Mouse (Mus musculus) left cerebral cortex, postnatal 14 days (tissue): ENCODE data around the gene Ppp1r12c. TPM values are rescaled to one million over a fixed set of nuclear protein-coding genes. Genes with fewer than 3 reads are reported as not detected.

Experiments used
- DNase-seq, 2 experiments: peaks; one replicate each; pipeline ENCODE4 v3.0.0; 2021 to 2022; ENCODE audit warnings: low spot score in 2 of 2, mixed read lengths in 1 of 2
- intact Hi-C: fragments of 180-260 bp; cut with DNase I; formaldehyde crosslinking; loops from one replicate; pipeline ENCODE4 v1.15.1; 2025
- total RNA-seq, 2 experiments: library from RNA; stranded (reverse); gene quantifications; 2 replicates each; pipeline ENCODE4 v1.2.3; 2021

Ppp1r12c gene
- total RNA-seq, 2 experiments from 2014 or later = 117 to 128 TPM

GRCm38 (mm10) chr7:4498251-4498650 lies 3.2 kb downstream of the Ppp1r12c start:
- DNase-seq = peak in 1 of 2 experiments; percentile 59
- intact Hi-C loops = no loop called here

- intact Hi-C loops = no loop called here
- DNase-seq = no peak
Observed at GRCm38 (mm10) chr7:4497271-4497903, 4.1 kb downstream of the Ppp1r12c start.

GRCm38 (mm10) chr7:4496468-4496867 lies 5.0 kb downstream of the Ppp1r12c start:
- DNase-seq = no peak
- intact Hi-C loops = no loop called here

- intact Hi-C loops = loop anchor here (1.0 kb wide), 1 partner anchor 15 kb away; no protein-coding TSS in a partner anchor
- no peak for DNase-seq
Observed at GRCm38 (mm10) chr7:4493991-4494390, 7.5 kb downstream of the Ppp1r12c start.

GRCm38 (mm10) chr7:4492284-4493224 lies 8.9 kb downstream of the Ppp1r12c start:
- DNase-seq = no peak
- intact Hi-C loops = loop anchor here (1.0 kb wide), 1 partner anchor 13 kb away; no protein-coding TSS in a partner anchor

GRCm38 (mm10) chr7:4491308-4491707 lies 10.2 kb downstream of the Ppp1r12c start:
- DNase-seq = no peak
- intact Hi-C loops = no loop called here

- intact Hi-C loops = no loop called here
- no peak for DNase-seq
Observed at GRCm38 (mm10) chr7:4482281-4482680, 19.2 kb downstream of the Ppp1r12c start.

GRCm38 (mm10) chr7:4479674-4480073 lies 21.8 kb downstream of the Ppp1r12c start:
- DNase-seq = peak; percentile 62 to 65
- intact Hi-C loops = loop anchor here (1.0 to 10.0 kb wide), 2 partner anchors 14 to 815 kb away; partner anchors contain the start of gene Leng1

- intact Hi-C loops = loop anchor here (1.0 to 10.0 kb wide), 2 partner anchors 14 to 814 kb away; partner anchors contain the start of gene Leng1
- DNase-seq = no peak
Observed at GRCm38 (mm10) chr7:4478796-4479291, 22.6 kb downstream of the Ppp1r12c start.

GRCm38 (mm10) chr7:4478021-4478795 lies 23.3 kb downstream of the Ppp1r12c start:
- DNase-seq = peak; percentile 57 to 69
- intact Hi-C loops = loop anchor here (10.0 kb wide), 1 partner anchor 813 kb away; the partner anchor contains the start of gene Leng1

GRCm38 (mm10) chr7:4473940-4474339 lies 27.5 kb downstream of the Ppp1r12c start:
- intact Hi-C loops = loop anchor here (5.0 to 10.0 kb wide), 3 partner anchors 42 to 809 kb away; partner anchors contain the start of gene Leng1
- no peak for DNase-seq

- intact Hi-C loops = loop anchor here (5.0 to 10.0 kb wide), 3 partner anchors 39 to 806 kb away; partner anchors contain the start of gene Leng1
- DNase-seq = peak; percentile 87 to 92
Observed at GRCm38 (mm10) chr7:4471179-4471555, 30.3 kb downstream of the Ppp1r12c start.

- intact Hi-C loops = loop anchor here (5.0 to 10.0 kb wide), 3 partner anchors 38 to 806 kb away; partner anchors contain the start of gene Leng1
- DNase-seq = peak; percentile 51 to 64
Observed at GRCm38 (mm10) chr7:4470275-4471178, 31.0 kb downstream of the Ppp1r12c start.

GRCm38 (mm10) chr7:4467801-4468200 lies 33.7 kb downstream of the Ppp1r12c start:
- no peak for DNase-seq
- intact Hi-C loops = no loop called here

- no peak for DNase-seq
- intact Hi-C loops = no loop called here
Observed at GRCm38 (mm10) chr7:4464194-4464824, 37.2 kb downstream of the Ppp1r12c start.

- intact Hi-C loops = no loop called here
- no peak for DNase-seq
Observed at GRCm38 (mm10) chr7:4460576-4461434, 40.7 kb downstream of the Ppp1r12c start, which contains the start of gene Eps8l1. Eps8l1 (plus strand) TSS chr7:4460674.

- intact Hi-C loops = no loop called here
- DNase-seq = no peak
Observed at GRCm38 (mm10) chr7:4452644-4453043, 48.8 kb downstream of the Ppp1r12c start.
